Mouse (Mus musculus): ENCODE results near the gene Dusp28. TPM values are rescaled to one million over a fixed set of nuclear protein-coding genes. Genes with fewer than 3 reads are reported as not detected.
A peak's percentile ranks its signal among the peaks of the same experiment; 100 is the strongest.

The Dusp28 gene
- polyA plus RNA-seq, 1 experiment from 2014 or later = 14.4 TPM

DNA sequence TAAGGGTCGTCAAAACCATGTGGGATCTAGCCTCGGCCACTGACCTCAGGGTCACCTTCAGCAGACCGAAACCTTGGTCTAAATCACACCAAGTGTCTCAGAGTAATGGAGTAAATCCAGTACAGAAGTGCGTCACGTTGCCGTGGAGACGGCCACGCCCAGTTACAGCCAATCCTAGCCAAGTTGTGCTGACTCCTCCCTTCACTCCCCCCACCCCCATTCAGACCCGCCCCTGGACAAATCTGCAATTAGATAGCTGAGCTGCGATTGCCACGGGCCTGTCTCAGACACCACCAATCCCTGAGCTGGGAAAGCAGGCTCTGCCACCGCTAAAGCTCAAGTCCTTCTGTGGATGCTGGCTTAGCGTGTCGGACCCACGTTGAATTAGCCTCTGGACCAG is 4.0 kb upstream of the Dusp28 start, which contains the start of gene Ankmy1:
Gene Ankmy1, minus strand, starts transcription at position 121 of the 400 bp plus-strand sequence.
- no peak for ATAC-seq (ENCODE audit: low FRiP score, low TSS enrichment)
- DNase-seq = peak; percentile 76
- Histone ChIP-seq H3K36me3 (ENCODE audit: control insufficient read depth, insufficient read depth, low read length) (no peaks in the 10 kb centered on the region), H3K9me3 (ENCODE audit: control insufficient read depth, low read length) (no peaks in the 10 kb centered on the region), H3K9ac (replicated peaks; ENCODE audit: low read length) (no peak within 1 kb of the TSS), H3K27ac (replicated peaks; ENCODE audit: low read depth, low read length) (no peak within 1 kb of the TSS), H3K4me3 (replicated peaks; ENCODE audit: low read depth, low read length) (no peak within 1 kb of the TSS), H3K27me3 (ENCODE audit: control insufficient read depth, insufficient read depth, low read length) (no peaks in the 10 kb centered on the region), H3K4me2 (ENCODE audit: low read length) (peak within 1 kb of the TSS; percentile 40), H3K4me1 (ENCODE audit: control insufficient read depth, insufficient read depth, low read length) (peaks cover 11% of the 10 kb centered on the region; the same call in 1 of the 2 replicates)
- WGBS = 1% methylated on average over 15 of the region's 15 CpGs

DNA sequence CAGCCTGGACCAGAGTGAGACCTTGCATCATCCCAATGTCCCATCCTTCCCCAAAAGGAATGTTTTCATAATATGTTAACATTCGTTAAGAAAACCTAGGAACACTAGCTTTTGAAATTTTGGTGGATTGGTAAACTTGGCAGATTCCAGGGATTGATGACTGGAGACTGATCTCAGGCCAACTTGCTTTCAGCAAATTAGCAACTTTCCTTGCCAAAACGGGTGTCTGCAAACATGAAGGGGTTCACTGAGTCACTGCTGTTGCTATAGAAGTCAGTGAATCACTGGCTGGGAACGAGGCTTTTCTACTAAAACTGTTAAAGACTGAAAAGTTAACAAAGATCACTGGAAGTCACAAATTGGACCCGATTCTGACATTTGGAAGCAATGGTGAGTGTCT is 3.2 kb upstream of the Dusp28 start:
- H3K4me2 ChIP-seq (ENCODE audit: low read length) = no peak overlapping the region
- 75% methylated on average over 4 of the region's 4 CpGs for WGBS
- no peak overlapping the region for H3K27ac ChIP-seq (replicated peaks; ENCODE audit: low read depth, low read length)
- no peaks in the 10 kb centered on the region for H3K36me3 ChIP-seq (ENCODE audit: control insufficient read depth, insufficient read depth, low read length)
- H3K4me3 ChIP-seq (replicated peaks; ENCODE audit: low read depth, low read length) = no peak overlapping the region
- H3K9me3 ChIP-seq (ENCODE audit: control insufficient read depth, low read length) = no peaks in the 10 kb centered on the region
- H3K9ac ChIP-seq (replicated peaks; ENCODE audit: low read length) = no peak overlapping the region
- H3K27me3 ChIP-seq (ENCODE audit: control insufficient read depth, insufficient read depth, low read length) = 0 out of 2 replicates have a peak, but pooled peaks cover under 1% of the 10 kb centered on the region
- H3K4me1 ChIP-seq (ENCODE audit: control insufficient read depth, insufficient read depth, low read length) = peaks cover 15% of the 10 kb centered on the region; the same call in 1 of the 2 replicates
- ATAC-seq (ENCODE audit: low FRiP score, low TSS enrichment) = no peak
- DNase-seq = no peak

DNA sequence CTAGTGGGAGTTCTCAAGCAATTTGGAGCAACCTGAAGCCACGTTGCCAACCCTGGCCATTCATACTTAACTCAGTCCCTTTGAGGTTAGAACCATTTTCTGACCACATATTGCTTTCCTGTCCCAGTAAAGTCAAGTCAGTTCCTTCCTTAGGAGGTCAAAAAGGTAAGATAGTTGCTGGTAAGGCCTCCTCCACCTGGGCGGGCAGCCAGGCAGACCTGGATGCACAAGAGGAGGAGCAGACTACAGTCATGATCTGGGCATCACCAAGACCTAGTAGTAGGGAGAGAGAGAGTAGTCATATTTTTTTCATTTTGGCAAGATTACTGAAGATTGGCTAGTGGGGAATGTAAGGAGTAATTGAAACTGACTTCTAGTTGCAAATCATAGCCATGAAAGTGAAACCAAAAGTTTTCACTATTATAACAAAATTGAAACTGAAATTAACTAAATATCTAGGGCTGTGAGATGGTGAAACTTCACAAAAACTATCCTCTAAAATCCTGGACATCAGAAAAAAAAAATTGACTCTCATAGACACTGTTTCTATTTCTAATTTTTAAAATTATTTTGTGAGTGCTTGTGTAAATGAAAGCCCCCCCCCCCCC is 974 bp upstream of the Dusp28 start:
- no peak overlapping the region for H3K4me3 ChIP-seq (replicated peaks; ENCODE audit: low read depth, low read length)
- no peak for DNase-seq
- no peak overlapping the region for H3K4me2 ChIP-seq (ENCODE audit: low read length)
- H3K36me3 ChIP-seq (ENCODE audit: control insufficient read depth, insufficient read depth, low read length) = no peaks in the 10 kb centered on the region
- H3K27ac ChIP-seq (replicated peaks; ENCODE audit: low read depth, low read length) = no peak overlapping the region
- no peak overlapping the region for H3K9ac ChIP-seq (replicated peaks; ENCODE audit: low read length)
- 0 out of 2 replicates have a peak, but pooled peaks cover 5% of the 10 kb centered on the region for H3K27me3 ChIP-seq (ENCODE audit: control insufficient read depth, insufficient read depth, low read length)
- H3K4me1 ChIP-seq (ENCODE audit: control insufficient read depth, insufficient read depth, low read length) = peaks cover 26% of the 10 kb centered on the region
- 96% methylated on average over 2 of the region's 2 CpGs for WGBS
- no peak for ATAC-seq (ENCODE audit: low FRiP score, low TSS enrichment)
- no peaks in the 10 kb centered on the region for H3K9me3 ChIP-seq (ENCODE audit: control insufficient read depth, low read length)

DNA sequence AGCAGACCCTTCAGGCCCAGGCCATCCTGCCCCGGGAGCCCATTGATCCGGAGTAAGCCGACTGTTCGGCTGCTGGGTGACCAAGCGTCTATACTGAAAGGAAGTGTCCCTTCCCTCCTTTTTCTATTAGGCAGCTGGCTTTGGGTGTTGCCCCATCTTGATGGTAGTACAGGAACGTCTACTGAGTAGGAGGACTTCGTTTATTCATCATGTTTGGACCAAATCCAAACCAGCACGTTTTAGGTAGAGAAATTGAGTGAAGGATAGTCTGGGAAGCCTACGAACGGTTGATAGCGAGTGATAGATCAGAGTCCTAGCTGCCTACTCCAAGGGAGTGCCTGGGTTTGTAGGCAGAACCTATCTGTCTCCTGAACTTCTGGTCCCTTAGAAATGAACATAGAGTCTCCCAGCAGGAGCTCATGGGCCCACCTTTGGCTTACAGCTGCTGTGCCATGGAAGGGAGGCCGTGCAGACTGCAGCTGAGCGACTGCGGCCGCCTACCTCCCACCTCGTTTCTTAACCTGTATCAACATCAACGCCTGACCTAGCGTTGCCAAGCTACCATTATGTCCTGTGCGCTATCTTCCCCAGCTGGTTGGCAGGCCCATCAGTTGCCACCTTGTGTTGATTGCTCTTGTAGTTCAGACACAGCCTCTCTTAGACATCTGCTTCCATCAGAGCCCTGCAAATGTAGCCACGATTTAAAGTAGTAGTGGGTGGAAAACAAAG is 1.0 kb downstream of the Dusp28 start:
- peak overlapping the region; percentile 68 for H3K9ac ChIP-seq (replicated peaks; ENCODE audit: low read length)
- peak overlapping the region; percentile 78 for H3K4me2 ChIP-seq (ENCODE audit: low read length)
- no peaks in the 10 kb centered on the region for H3K36me3 ChIP-seq (ENCODE audit: control insufficient read depth, insufficient read depth, low read length)
- H3K27ac ChIP-seq (replicated peaks; ENCODE audit: low read depth, low read length) = peak overlapping the region; percentile 88
- ATAC-seq (ENCODE audit: low FRiP score, low TSS enrichment) (no peak), DNase-seq (no peak)
- no peaks in the 10 kb centered on the region for H3K9me3 ChIP-seq (ENCODE audit: control insufficient read depth, low read length)
- WGBS = 48% methylated on average over 20 of the region's 20 CpGs
- 0 out of 2 replicates have a peak, but pooled peaks cover 5% of the 10 kb centered on the region for H3K27me3 ChIP-seq (ENCODE audit: control insufficient read depth, insufficient read depth, low read length)
- peak overlapping the region; percentile 69 for H3K4me3 ChIP-seq (replicated peaks; ENCODE audit: low read depth, low read length)
- peaks cover 38% of the 10 kb centered on the region for H3K4me1 ChIP-seq (ENCODE audit: control insufficient read depth, insufficient read depth, low read length)

DNA sequence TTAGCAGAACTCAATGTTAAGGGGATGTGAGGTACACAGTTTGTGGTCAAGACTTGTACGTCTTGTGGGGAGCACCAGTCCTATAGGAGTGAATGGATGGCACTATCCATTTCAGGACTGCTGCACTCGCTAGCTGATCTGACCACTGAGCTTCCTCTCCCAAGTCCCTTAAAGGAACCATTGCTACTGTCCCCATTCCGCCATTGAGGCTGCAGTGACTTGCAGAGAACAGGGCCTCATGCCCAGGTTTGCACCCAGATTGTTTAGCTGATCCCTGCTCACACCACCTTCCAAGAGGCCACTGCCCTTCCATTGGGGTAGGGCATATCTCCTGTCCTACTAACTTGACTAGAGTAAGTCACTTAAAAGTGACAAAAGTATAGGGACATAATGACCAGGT is 1.9 kb downstream of the Dusp28 start:
- DNase-seq (no peak), ATAC-seq (ENCODE audit: low FRiP score, low TSS enrichment) (no peak)
- WGBS = 93% methylated on average over 3 of the region's 3 CpGs
- H3K9me3 ChIP-seq (ENCODE audit: control insufficient read depth, low read length) = no peaks in the 10 kb centered on the region
- no peak overlapping the region for H3K9ac ChIP-seq (replicated peaks; ENCODE audit: low read length)
- H3K36me3 ChIP-seq (ENCODE audit: control insufficient read depth, insufficient read depth, low read length) = no peaks in the 10 kb centered on the region
- H3K4me3 ChIP-seq (replicated peaks; ENCODE audit: low read depth, low read length) = no peak overlapping the region
- H3K4me2 ChIP-seq (ENCODE audit: low read length) = no peak overlapping the region
- peaks cover 36% of the 10 kb centered on the region for H3K4me1 ChIP-seq (ENCODE audit: control insufficient read depth, insufficient read depth, low read length)
- no peak overlapping the region for H3K27ac ChIP-seq (replicated peaks; ENCODE audit: low read depth, low read length)
- H3K27me3 ChIP-seq (ENCODE audit: control insufficient read depth, insufficient read depth, low read length) = 0 out of 2 replicates have a peak, but pooled peaks cover 5% of the 10 kb centered on the region

DNA sequence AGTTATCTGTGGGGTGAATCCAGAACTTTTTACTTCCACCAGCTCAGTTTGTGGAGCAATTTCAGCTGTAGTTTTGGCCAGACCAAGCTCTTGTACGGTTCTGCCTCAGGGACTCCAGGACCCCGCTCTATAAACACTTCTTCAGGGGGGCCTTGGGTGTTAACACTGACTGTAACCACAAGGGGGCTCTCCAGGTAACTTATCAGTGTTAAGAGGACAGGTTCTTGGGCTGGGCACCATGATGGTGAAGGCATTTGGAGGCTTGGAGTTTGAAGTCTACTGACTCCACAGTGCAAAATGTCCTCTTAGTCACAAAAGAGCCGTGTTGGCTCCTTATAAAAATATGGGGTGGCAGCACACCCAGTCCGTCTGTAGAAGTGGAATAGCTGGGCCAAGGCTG is 2.3 kb downstream of the Dusp28 start:
- Histone ChIP-seq H3K36me3 (ENCODE audit: control insufficient read depth, insufficient read depth, low read length) (peaks cover 3% of the 10 kb centered on the region; the same call in 1 of the 2 replicates), H3K4me1 (ENCODE audit: control insufficient read depth, insufficient read depth, low read length) (peaks cover 36% of the 10 kb centered on the region), H3K4me3 (replicated peaks; ENCODE audit: low read depth, low read length) (no peak overlapping the region), H3K27ac (replicated peaks; ENCODE audit: low read depth, low read length) (no peak overlapping the region), H3K4me2 (ENCODE audit: low read length) (no peak overlapping the region), H3K9me3 (ENCODE audit: control insufficient read depth, low read length) (no peaks in the 10 kb centered on the region), H3K9ac (replicated peaks; ENCODE audit: low read length) (no peak overlapping the region), H3K27me3 (ENCODE audit: control insufficient read depth, insufficient read depth, low read length) (0 out of 2 replicates have a peak, but pooled peaks cover 5% of the 10 kb centered on the region)
- ATAC-seq (ENCODE audit: low FRiP score, low TSS enrichment) (no peak), DNase-seq (peak; percentile 68)
- 67% methylated on average over 4 of the region's 4 CpGs for WGBS

DNA sequence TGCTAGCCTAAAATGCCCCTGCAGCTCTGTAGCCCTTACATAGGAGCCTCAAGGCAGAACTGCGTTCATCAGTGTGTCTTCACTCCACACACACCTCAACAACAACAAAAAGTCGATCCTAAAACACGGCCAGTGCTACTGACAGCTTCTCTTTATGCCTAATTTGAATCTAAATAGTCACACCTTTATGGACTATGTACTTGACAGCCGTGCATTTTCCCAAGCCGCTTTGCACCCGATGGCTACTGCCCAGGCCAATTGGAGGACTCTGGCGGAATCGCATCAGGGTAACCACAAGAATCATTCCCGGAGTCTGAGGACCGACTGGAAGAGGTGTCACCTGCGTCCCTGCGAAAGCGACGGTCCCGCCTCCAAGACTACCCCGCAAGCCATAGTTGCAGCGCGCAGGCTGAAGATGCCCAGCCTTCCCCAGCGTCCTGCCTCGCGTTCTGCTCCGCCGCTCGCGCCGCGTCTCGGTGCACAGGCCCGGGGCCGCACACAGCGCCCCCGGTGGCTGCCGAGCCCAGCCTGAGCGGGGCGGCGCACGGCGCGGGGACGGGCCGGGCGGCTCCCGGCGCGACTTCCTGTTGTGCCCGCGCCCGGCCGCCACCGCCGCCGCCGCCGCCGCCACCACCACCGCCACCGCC is 3.6 kb downstream of the Dusp28 start, which contains the start of gene Rnpepl1:
Gene Rnpepl1, plus strand, starts transcription at position 545 of the 647 bp plus-strand sequence.
- Histone ChIP-seq H3K27me3 (ENCODE audit: control insufficient read depth, insufficient read depth, low read length) (0 out of 2 replicates have a peak, but pooled peaks cover 5% of the 10 kb centered on the region), H3K4me3 (replicated peaks; ENCODE audit: low read depth, low read length) (peak within 1 kb of the TSS; percentile 78), H3K4me1 (ENCODE audit: control insufficient read depth, insufficient read depth, low read length) (peaks cover 36% of the 10 kb centered on the region), H3K36me3 (ENCODE audit: control insufficient read depth, insufficient read depth, low read length) (peaks cover 16% of the 10 kb centered on the region), H3K27ac (replicated peaks; ENCODE audit: low read depth, low read length) (peak within 1 kb of the TSS; percentile 95), H3K4me2 (ENCODE audit: low read length) (peak within 1 kb of the TSS; percentile 94), H3K9ac (replicated peaks; ENCODE audit: low read length) (peak within 1 kb of the TSS; percentile 97), H3K9me3 (ENCODE audit: control insufficient read depth, low read length) (no peaks in the 10 kb centered on the region)
- DNase-seq = peak; percentile 93
- under 1% methylated on average over 44 of the region's 57 CpGs for WGBS
- ATAC-seq (ENCODE audit: low FRiP score, low TSS enrichment) = peak; percentile 80

DNA sequence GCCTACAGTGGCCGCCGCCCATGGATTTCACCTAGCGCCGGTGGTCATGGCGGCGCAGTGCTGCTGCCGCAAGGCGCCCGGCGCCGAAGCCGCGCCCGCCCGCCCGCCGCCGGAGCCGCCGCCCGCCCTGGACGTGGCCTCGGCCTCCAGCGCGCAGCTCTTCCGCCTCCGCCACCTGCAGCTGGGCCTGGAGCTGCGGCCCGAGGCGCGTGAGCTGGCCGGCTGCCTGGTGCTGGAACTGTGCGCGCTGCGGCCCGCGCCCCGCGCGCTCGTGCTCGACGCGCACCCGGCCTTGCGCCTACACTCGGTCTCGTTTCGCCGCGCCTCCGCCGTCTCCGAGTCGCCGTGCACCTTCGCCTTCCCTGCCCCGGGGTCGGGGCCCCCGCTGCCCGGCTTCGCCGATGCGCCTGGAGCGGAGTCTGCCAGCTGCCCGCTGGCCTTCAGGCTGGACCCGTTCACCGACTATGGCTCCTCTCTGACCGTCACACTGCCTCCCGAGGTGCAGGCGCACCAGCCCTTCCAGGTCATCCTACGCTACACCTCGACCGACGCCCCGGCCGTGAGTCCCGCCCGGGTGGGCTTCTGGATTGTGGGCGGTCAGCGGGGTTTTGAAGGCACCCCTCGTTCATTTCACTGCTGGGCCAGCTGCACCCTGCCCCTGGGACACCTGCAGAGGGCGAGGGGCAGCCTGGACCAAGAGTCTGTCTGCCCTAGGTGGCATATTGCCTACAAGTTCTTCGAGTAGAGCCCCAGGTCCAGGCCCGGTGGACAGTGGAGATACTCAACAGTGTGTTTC is 4.3 kb downstream of the Dusp28 start:
- Histone ChIP-seq H3K9me3 (ENCODE audit: control insufficient read depth, low read length) (no peaks in the 10 kb centered on the region), H3K36me3 (ENCODE audit: control insufficient read depth, insufficient read depth, low read length) (peaks cover 24% of the 10 kb centered on the region), H3K4me2 (ENCODE audit: low read length) (peak overlapping the region; percentile 94), H3K4me1 (ENCODE audit: control insufficient read depth, insufficient read depth, low read length) (peaks cover 36% of the 10 kb centered on the region), H3K27ac (replicated peaks; ENCODE audit: low read depth, low read length) (peak overlapping the region; percentile 95), H3K9ac (replicated peaks; ENCODE audit: low read length) (peak overlapping the region; percentile 97), H3K4me3 (replicated peaks; ENCODE audit: low read depth, low read length) (peak overlapping the region; percentile 78), H3K27me3 (ENCODE audit: control insufficient read depth, insufficient read depth, low read length) (0 out of 2 replicates have a peak, but pooled peaks cover 5% of the 10 kb centered on the region)
- ATAC-seq (ENCODE audit: low FRiP score, low TSS enrichment) (peak; percentile 39), DNase-seq (peak; percentile 82)
- WGBS = under 1% methylated on average over 68 of the region's 85 CpGs
